ENCODE assay signal across 8 mouse cellular contexts in genomic region chr11:107545747-107546476, GRCm38 (mm10). TPM values are rescaled to one million over a fixed set of nuclear protein-coding genes. Genes with fewer than 3 reads are reported as not detected.
DNase-seq lines count a peak whose midpoint lies in the region; ATAC-seq and TF ChIP-seq lines count a peak whose summit lies in the region.

No protein-coding gene starts in this region.

- DNase-seq in brain, adult 2 months (ENCODE audit: low read depth, low spot score): peak; percentile 20
- DNase-seq in lung, adult 2 months: peak; percentile 33
- peak; percentile 74 for DNase-seq in stomach, postnatal 0 days (ENCODE audit: low spot score)
- no peak for DNase-seq in c-Kit-positive CD71-positive TER-119-positive erythroid progenitor cells, embryonic 14.5 days (ENCODE audit: low spot score)
- DNase-seq in right cerebral cortex, postnatal 4 days: no peak
- no peak for DNase-seq in layer of hippocampus, postnatal 36 days

- peaks cover 58% of the 10 kb centered on the region for H3K4me1 ChIP-seq in E14TG2a.4 (replicated peaks; ENCODE audit: low read depth, low read length)
- H3K4me1 ChIP-seq in intestine, postnatal 0 days (replicated peaks; ENCODE audit: control insufficient read depth, insufficient read depth, low read length): 0 out of 2 replicates have a peak, but pooled peaks cover 2% of the 10 kb centered on the region
- H3K4me1 ChIP-seq in lung, adult 2 months (ENCODE audit: control insufficient read depth, insufficient read depth, low read length): peaks cover 5% of the 10 kb centered on the region
- H3K4me1 ChIP-seq in stomach, postnatal 0 days (replicated peaks; ENCODE audit: control insufficient read depth, insufficient read depth): peaks cover 4% of the 10 kb centered on the region

- H3K4me3 ChIP-seq in E14TG2a.4 (replicated peaks; ENCODE audit: low read length): peak overlapping the region; percentile 97
- H3K4me3 ChIP-seq in intestine, postnatal 0 days (ENCODE audit: low read depth, low read length): peak overlapping the region; percentile 88
- peak overlapping the region; percentile 9 for H3K4me3 ChIP-seq in lung, adult 2 months (replicated peaks; ENCODE audit: extremely low read depth, low read depth, low read length)
- peak overlapping the region; percentile 92 for H3K4me3 ChIP-seq in stomach, postnatal 0 days (ENCODE audit: low read depth, low read length)

- H3K27me3 ChIP-seq in E14TG2a.4 (ENCODE audit: insufficient read depth, low read length): no peaks in the 10 kb centered on the region
- no peaks in the 10 kb centered on the region for H3K27me3 ChIP-seq in intestine, postnatal 0 days (replicated peaks; ENCODE audit: control insufficient read depth, insufficient read depth, low read length)
- no peaks in the 10 kb centered on the region for H3K27me3 ChIP-seq in stomach, postnatal 0 days (ENCODE audit: control insufficient read depth, insufficient read depth, low read length)

- H3K4me2 ChIP-seq in intestine, postnatal 0 days (replicated peaks; ENCODE audit: low read depth): peak overlapping the region; percentile 95
- peak overlapping the region; percentile 99 for H3K4me2 ChIP-seq in stomach, postnatal 0 days (replicated peaks; ENCODE audit: low read depth)

- H3K27ac ChIP-seq in intestine, postnatal 0 days (ENCODE audit: low read depth, low read length): peak overlapping the region; percentile 77
- H3K27ac ChIP-seq in stomach, postnatal 0 days (replicated peaks): no peak overlapping the region

- no peak for TF ChIP-seq EP300 in stomach, postnatal 0 days (optimal IDR thresholded peaks at IDR 0.05)

- H3K9ac ChIP-seq in intestine, postnatal 0 days (ENCODE audit: low read depth, low read length): no peak overlapping the region
- no peak overlapping the region for H3K9ac ChIP-seq in stomach, postnatal 0 days (ENCODE audit: low read length)

- no peaks in the 10 kb centered on the region for H3K9me3 ChIP-seq in E14TG2a.4 (ENCODE audit: low read length)
- H3K9me3 ChIP-seq in intestine, postnatal 0 days (ENCODE audit: control insufficient read depth): no peaks in the 10 kb centered on the region
- no peaks in the 10 kb centered on the region for H3K9me3 ChIP-seq in stomach, postnatal 0 days (ENCODE audit: control insufficient read depth, low read length)

- no peak for TF ChIP-seq CTCF in E14TG2a.4 (conservative IDR thresholded peaks at IDR 0.05; ENCODE audit: low read length)
- TF ChIP-seq CTCF in intestine, postnatal 0 days (IDR thresholded peaks at IDR 0.05; ENCODE audit: low read depth): no peak
- no peak for TF ChIP-seq CTCF in lung, adult 2 months (IDR thresholded peaks at IDR 0.05; ENCODE audit: insufficient read depth, low read length)
- no peak; the same call in 1 of the 2 replicates for TF ChIP-seq CTCF in stomach, postnatal 0 days (IDR thresholded peaks at IDR 0.05; ENCODE audit: low read depth)

- H3K36me3 ChIP-seq in E14TG2a.4 (ENCODE audit: insufficient read depth, low read length): peaks cover 19% of the 10 kb centered on the region
- H3K36me3 ChIP-seq in intestine, postnatal 0 days (ENCODE audit: control insufficient read depth, insufficient read depth): no peaks in the 10 kb centered on the region
- no peaks in the 10 kb centered on the region for H3K36me3 ChIP-seq in stomach, postnatal 0 days (ENCODE audit: control insufficient read depth, insufficient read depth, low read length)

- ATAC-seq in intestine, postnatal 0 days: peak; percentile 83
- peak; percentile 82 for ATAC-seq in stomach, postnatal 0 days (ENCODE audit: low FRiP score, low TSS enrichment)

- TF ChIP-seq POLR2A in lung, adult 2 months (IDR thresholded peaks at IDR 0.05; ENCODE audit: borderline replicate concordance, extremely low read depth, low read depth, low read length): no peak

- WGBS in intestine, postnatal 0 days: 16% methylated on average over 13 of the region's 13 CpGs
- WGBS in lung, adult 2 months: 48% methylated on average over 13 of the region's 13 CpGs
- WGBS in stomach, postnatal 0 days: 22% methylated on average over 13 of the region's 13 CpGs

RNA-seq across cellular contexts. Expression of gene Helz, which starts 1.8 kb away (rescaled TPM):
- 5.7 and 6.5 TPM in 2 replicates for polyA plus RNA-seq in intestine, postnatal 0 days (2015; fragmentation: Nextera tagmentation; extraction: Ambion mirVana)
- polyA plus RNA-seq in lung, adult 2 months (2012; rRNA removed): 13.1 and 15.4 TPM in 2 replicates
- 5.3 TPM in 2 replicates for polyA plus RNA-seq in stomach, postnatal 0 days (2015; fragmentation: Nextera tagmentation; extraction: Ambion mirVana)
- 10 to 100 TPM; 41.4 to 52.6 TPM for total RNA-seq in layer of hippocampus, postnatal 36 days (2021)

Comparison
In these comparisons a context has a peak if more than half of its experiments do, and no peak if none do; other contexts are left out.
1. H3K4me3 ChIP-seq: peak in every context shown above with its lines; median percentile 97 in E14TG2a.4; 92 in stomach, postnatal 0 days; 88 in intestine, postnatal 0 days; 9 in lung, adult 2 months.
2. DNase-seq: peak in brain, adult 2 months (single experiment), lung, adult 2 months (single experiment) and stomach, postnatal 0 days (single experiment); none in c-Kit-positive CD71-positive TER-119-positive erythroid progenitor cells, embryonic 14.5 days (single experiment), right cerebral cortex, postnatal 4 days (single experiment) and layer of hippocampus, postnatal 36 days (0 of 2).